Mouse (Mus musculus) midbrain, embryonic 14.5 days (tissue): ENCODE results near the gene Ptges3. TPM values are rescaled to one million over a fixed set of nuclear protein-coding genes. Genes with fewer than 3 reads are reported as not detected.

ENCODE experiments used
- ATAC-seq: fragments of 200-750 bp; cut with Nextera tagmentation; 2 replicates; pipeline ENCODE4 v1.8.0; 2017; ENCODE audit warnings: moderate number of reproducible peaks, moderate library complexity; ENCODE audit not compliant: low FRiP score, low TSS enrichment
- DNase-seq: peaks from one replicate; pipeline ENCODE4 v3.0.0-alpha.2; 2015
- H3K27ac ChIP-seq: fragments of 300-500 bp; sonication (generic); replicated peaks from 2 replicates; pipeline ENCODE4 v1.5.1; 2014; ENCODE audit warnings: mild to moderate bottlenecking, low read depth, low read length, moderate library complexity
- H3K27me3 ChIP-seq: fragments of 300-500 bp; sonication (generic); 2 replicates; pipeline ENCODE4 v1.6.1; 2014; ENCODE audit warnings: low read length, control low read depth, mixed read lengths; ENCODE audit not compliant: control insufficient read depth, insufficient read depth
- H3K36me3 ChIP-seq: fragments of 300-500 bp; sonication (generic); 2 replicates; pipeline ENCODE4 v1.6.1; 2014; ENCODE audit warnings: low read length, control low read depth; ENCODE audit not compliant: control insufficient read depth, insufficient read depth
- H3K4me1 ChIP-seq: fragments of 300-500 bp; sonication (generic); 2 replicates; pipeline ENCODE4 v1.6.1; 2014; ENCODE audit warnings: mild to moderate bottlenecking, antibody characterized with exemption, low read length, control low read depth; ENCODE audit not compliant: control insufficient read depth, insufficient read depth
- H3K4me2 ChIP-seq: fragments of 300-500 bp; sonication (generic); 2 replicates; pipeline ENCODE4 v1.6.1; 2014; ENCODE audit warnings: mild to moderate bottlenecking, low read length, moderate library complexity
- H3K4me3 ChIP-seq: fragments of 300-500 bp; sonication (generic); replicated peaks from 2 replicates; pipeline ENCODE4 v1.5.1; 2014; ENCODE audit warnings: low read depth, low read length
- H3K9ac ChIP-seq: fragments of 300-500 bp; sonication (generic); replicated peaks from 2 replicates; pipeline ENCODE4 v1.6.1; 2014; ENCODE audit warnings: mild to moderate bottlenecking, low read length, moderate library complexity
- H3K9me3 ChIP-seq: fragments of 300-500 bp; sonication (generic); 2 replicates; pipeline ENCODE4 v1.6.1; 2016; ENCODE audit warnings: low read length, control low read depth, mixed read lengths; ENCODE audit not compliant: control insufficient read depth
- WGBS: fragments of 180-500 bp; shearing (Covaris S2); extraction: QIAGEN DNeasy Blood & Tissue Kit; methylation state at CpG from one replicate; pipeline ENCODE4 v1.1.7; 2014; 5-methylcytosine and 5-hydroxymethylcytosine counted together
- polyA plus RNA-seq: library from polyadenylated mRNA; unstranded; fragments of >200 nt; fragmentation: Nextera tagmentation; extraction: Ambion mirVana; gene quantifications from 2 replicates; pipeline ENCODE4 v1.2.1, GENCODE M21; 2014

Ptges3 gene
- polyA plus RNA-seq, 1 experiment from 2014 or later = 443 TPM

DNA sequence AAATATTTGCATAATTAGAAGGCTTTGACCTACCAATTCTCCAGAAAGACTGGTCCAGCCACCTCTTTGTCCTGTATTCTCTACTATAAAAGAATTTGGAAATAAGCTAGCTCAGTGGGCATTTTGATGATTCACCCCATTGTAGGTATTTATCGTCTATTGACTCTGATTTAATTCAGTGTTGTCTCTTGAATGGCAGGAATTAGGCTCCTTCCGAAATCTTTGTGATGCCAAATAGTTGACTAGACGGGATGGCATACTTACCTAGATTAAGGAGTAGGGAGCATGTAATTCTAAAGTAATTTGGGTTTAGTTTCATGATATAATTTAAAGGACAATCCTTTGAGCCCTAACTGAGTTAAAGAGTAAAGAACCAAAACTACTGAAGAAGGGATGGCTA lies 20.8 kb upstream of the Ptges3 start:
- Histone ChIP-seq H3K36me3 (peaks cover 39% of the 10 kb centered on the region), H3K9ac (no peak overlapping the region), H3K4me2 (peak overlapping the region; percentile 96), H3K4me3 (no peak overlapping the region), H3K27me3 (no peaks in the 10 kb centered on the region), H3K9me3 (no peaks in the 10 kb centered on the region), H3K4me1 (peaks cover 17% of the 10 kb centered on the region), H3K27ac (no peak overlapping the region)
- ATAC-seq (no peak), DNase-seq (no peak)
- WGBS = 48% methylated on average over 3 of the region's 3 CpGs

DNA sequence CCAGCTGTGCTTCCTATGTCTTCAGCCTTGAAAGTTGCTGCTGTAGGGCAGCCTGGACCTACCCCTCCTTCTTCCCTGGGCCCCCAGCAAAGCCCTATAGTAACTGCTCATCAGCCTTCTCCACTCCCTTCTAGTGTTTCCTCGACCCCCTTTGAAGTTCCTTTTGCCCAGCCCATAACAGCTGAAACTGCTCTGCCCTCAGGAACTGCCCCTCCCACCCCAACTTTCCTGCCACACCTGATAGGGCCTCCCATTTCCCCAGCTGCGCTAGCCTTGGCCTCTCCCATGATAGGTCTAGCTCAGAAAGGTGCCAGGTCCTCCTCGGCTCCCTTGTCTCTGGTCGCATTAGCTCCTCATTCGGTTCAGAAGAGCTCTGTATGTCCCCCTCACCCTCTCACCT lies 19.6 kb upstream of the Ptges3 start:
- Histone ChIP-seq H3K27me3 (no peaks in the 10 kb centered on the region), H3K9ac (no peak overlapping the region), H3K4me2 (no peak overlapping the region), H3K9me3 (no peaks in the 10 kb centered on the region), H3K4me3 (no peak overlapping the region), H3K27ac (no peak overlapping the region), H3K4me1 (peaks cover 17% of the 10 kb centered on the region), H3K36me3 (peaks cover 52% of the 10 kb centered on the region)
- 77% methylated on average over 5 of the region's 5 CpGs for WGBS
- DNase-seq (no peak), ATAC-seq (no peak)

DNA sequence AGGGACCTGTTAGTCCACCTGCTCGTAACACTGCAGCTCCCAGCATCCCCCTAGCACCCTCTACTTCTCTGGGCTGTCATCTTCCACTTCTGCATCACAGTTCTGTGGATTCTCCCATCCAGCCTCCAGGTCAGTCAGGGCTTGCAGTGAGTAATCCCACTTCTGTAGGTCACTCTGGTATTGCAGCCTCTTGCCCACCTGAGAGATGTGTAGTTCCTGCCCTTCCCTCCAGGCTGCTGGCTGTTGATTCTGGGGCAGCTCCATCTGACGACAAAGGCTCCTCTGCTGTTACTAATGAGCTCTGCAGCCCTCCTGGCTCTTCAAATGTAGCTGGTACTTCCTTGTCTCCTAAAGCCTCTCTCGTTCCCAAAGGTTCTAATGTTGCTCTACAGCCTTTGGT lies 18.9 kb upstream of the Ptges3 start:
- ATAC-seq (no peak), DNase-seq (no peak)
- Histone ChIP-seq H3K4me1 (peaks cover 13% of the 10 kb centered on the region), H3K4me3 (no peak overlapping the region), H3K9ac (no peak overlapping the region), H3K27me3 (no peaks in the 10 kb centered on the region), H3K4me2 (no peak overlapping the region), H3K9me3 (no peaks in the 10 kb centered on the region), H3K27ac (no peak overlapping the region), H3K36me3 (peaks cover 59% of the 10 kb centered on the region)
- WGBS = 72% methylated on average over 3 of the region's 3 CpGs

DNA sequence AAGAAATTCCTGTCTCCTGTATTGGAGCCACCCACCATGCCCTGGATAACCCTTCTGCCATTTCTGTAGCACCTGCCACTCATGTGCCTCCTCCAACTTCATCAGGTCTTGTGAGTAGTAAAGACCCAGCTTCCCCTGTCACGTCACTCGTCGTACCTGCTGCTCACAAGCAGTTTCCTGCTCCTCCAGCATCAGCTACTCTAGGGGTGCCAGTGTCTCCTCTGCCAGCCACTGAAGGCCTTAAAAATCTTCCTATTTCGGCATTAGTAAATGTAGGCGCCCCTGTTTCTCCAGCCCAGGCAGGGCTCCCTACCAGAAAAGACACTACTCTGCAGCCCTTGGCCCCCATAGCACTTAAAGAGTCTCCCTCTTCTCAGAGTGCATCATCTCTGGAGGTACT lies 18.5 kb upstream of the Ptges3 start:
- Histone ChIP-seq H3K27me3 (no peaks in the 10 kb centered on the region), H3K27ac (no peak overlapping the region), H3K9ac (no peak overlapping the region), H3K4me1 (peaks cover 11% of the 10 kb centered on the region), H3K4me3 (no peak overlapping the region), H3K36me3 (peaks cover 62% of the 10 kb centered on the region), H3K4me2 (no peak overlapping the region), H3K9me3 (no peaks in the 10 kb centered on the region)
- 89% methylated on average over 5 of the region's 5 CpGs for WGBS
- ATAC-seq (no peak), DNase-seq (no peak)

DNA sequence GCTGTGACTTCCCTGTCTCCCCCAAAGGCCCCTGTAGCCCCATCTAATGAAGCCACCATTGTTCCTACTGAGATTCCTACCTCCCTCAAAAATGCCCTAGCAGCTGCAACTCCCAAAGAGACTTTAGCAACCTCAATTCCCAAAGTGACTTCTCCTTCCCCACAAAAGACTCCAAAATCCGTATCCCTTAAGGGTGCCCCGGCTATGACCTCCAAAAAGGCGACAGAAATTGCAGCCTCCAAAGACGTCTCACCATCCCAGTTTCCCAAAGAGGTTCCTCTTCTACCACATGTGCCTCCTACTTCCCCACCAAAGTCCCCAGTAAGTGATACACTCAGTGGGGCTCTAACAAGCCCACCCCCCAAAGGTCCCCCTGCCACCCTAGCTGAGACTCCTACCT lies 17.1 kb upstream of the Ptges3 start:
- H3K4me2 ChIP-seq = no peak overlapping the region
- no peaks in the 10 kb centered on the region for H3K9me3 ChIP-seq
- no peak overlapping the region for H3K4me3 ChIP-seq
- H3K27ac ChIP-seq = no peak overlapping the region
- WGBS = 86% methylated on average over 4 of the region's 4 CpGs
- no peaks in the 10 kb centered on the region for H3K27me3 ChIP-seq
- DNase-seq = no peak
- peaks cover 73% of the 10 kb centered on the region for H3K36me3 ChIP-seq
- H3K9ac ChIP-seq = no peak overlapping the region
- ATAC-seq = no peak
- peaks cover 9% of the 10 kb centered on the region for H3K4me1 ChIP-seq

DNA sequence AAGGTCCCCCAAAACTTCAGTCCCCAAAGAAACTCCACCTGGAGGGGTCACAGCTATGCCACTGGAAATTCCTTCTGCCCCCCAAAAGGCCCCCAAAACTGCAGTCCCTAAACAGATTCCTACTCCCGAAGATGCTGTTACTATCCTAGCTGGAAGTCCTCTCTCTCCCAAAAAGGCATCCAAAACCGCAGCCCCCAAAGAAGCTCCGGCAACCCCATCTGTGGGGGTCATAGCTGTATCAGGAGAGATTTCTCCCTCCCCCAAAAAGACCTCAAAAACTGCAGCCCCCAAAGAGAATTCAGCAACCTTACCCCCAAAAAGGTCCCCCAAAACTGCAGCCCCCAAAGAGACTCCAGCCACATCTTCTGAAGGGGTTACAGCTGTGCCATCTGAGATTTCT lies 16.3 kb upstream of the Ptges3 start:
- Histone ChIP-seq H3K9ac (no peak overlapping the region), H3K27ac (no peak overlapping the region), H3K27me3 (no peaks in the 10 kb centered on the region), H3K4me2 (no peak overlapping the region), H3K36me3 (peaks cover 79% of the 10 kb centered on the region), H3K9me3 (no peaks in the 10 kb centered on the region), H3K4me1 (peaks cover under 1% of the 10 kb centered on the region), H3K4me3 (no peak overlapping the region)
- DNase-seq = no peak
- ATAC-seq = no peak
- WGBS = 91% methylated on average over 3 of the region's 3 CpGs

DNA sequence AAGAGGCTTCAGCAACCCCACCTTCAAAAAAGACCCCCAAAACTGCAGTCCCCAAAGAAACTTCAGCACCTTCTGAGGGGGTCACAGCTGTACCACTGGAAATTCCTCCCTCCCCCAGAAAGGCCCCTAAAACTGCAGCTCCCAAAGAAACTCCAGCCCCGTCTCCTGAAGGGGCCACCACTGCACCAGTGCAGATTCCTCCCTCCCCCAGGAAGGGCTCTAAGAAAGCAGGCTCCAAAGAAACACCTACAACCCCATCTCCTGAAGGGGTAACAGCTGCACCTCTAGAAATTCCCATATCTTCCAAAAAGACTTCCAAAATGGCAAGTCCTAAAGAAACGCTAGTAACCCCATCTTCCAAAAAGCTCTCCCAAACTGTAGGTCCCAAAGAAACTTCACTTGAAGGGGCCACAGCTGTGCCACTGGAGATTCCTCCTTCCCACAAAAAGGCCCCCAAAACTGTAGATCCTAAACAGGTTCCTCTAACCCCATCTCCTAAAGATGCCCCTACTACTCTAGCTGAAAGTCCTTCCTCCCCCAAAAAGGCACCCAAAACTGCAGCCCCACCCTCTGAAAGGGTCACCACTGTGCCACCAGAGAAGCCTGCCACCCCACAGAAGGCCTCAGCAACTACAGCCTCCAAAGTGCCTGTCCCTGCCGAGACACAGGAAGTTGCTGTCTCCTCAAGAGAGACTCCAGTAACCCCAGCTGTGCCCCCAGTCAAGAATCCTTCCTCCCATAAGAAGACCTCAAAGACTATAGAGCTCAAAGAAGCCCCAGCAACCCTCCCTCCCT lies 15.5 kb upstream of the Ptges3 start:
- Histone ChIP-seq H3K27ac (no peak overlapping the region), H3K9me3 (no peaks in the 10 kb centered on the region), H3K4me2 (no peak overlapping the region), H3K9ac (no peak overlapping the region), H3K4me1 (no peaks in the 10 kb centered on the region), H3K36me3 (peaks cover 87% of the 10 kb centered on the region), H3K4me3 (no peak overlapping the region), H3K27me3 (no peaks in the 10 kb centered on the region)
- DNase-seq = no peak
- ATAC-seq = no peak
- 80% methylated on average over 3 of the region's 3 CpGs for WGBS

DNA sequence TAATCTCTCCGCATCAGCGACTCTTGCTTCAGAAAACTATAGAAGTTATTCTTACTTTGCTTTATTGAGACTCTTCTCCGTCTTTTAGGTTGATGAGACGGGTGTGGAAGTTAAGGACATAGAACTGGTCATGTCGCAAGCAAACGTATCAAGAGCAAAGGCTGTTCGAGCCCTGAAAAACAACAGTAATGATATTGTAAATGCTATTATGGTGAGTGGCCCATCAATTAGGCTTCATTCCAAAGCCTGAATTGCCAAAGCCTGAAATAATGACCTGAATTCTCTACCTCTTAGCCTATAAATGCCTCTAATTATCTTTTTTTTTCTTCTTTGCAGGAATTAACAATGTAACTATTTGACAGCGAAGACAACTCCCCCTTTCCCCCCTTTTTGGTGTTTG lies 10.6 kb upstream of the Ptges3 start:
- peaks cover 76% of the 10 kb centered on the region for H3K36me3 ChIP-seq
- no peaks in the 10 kb centered on the region for H3K9me3 ChIP-seq
- H3K9ac ChIP-seq = no peak overlapping the region
- no peak overlapping the region for H3K4me2 ChIP-seq
- no peak overlapping the region for H3K27ac ChIP-seq
- DNase-seq (no peak), ATAC-seq (no peak)
- WGBS = 96% methylated on average over 8 of the region's 8 CpGs
- no peaks in the 10 kb centered on the region for H3K4me1 ChIP-seq
- H3K27me3 ChIP-seq = no peaks in the 10 kb centered on the region
- no peak overlapping the region for H3K4me3 ChIP-seq

DNA sequence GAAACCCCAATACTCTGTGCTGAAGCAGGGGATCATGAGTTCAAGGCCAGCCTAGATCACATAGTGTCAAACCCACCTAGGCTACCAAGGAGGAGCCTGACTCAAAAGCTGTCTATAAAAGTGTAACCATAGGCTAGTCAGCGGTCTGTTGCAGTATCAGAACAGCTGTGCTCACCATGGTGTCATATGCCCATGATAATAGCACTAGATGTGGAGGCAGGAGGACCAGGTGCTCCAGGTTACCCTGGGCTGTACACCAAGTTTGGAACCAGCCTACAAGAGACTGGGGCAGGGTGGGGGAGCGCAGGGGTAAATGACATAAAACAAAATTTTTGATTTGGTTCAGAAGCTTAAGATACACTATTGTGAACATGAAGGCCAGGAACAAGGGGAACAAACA lies 9.0 kb upstream of the Ptges3 start:
- H3K9me3 ChIP-seq = no peaks in the 10 kb centered on the region
- DNase-seq (no peak), ATAC-seq (no peak)
- H3K4me3 ChIP-seq = no peak overlapping the region
- H3K36me3 ChIP-seq = peaks cover 60% of the 10 kb centered on the region
- H3K9ac ChIP-seq = no peak overlapping the region
- no peaks in the 10 kb centered on the region for H3K4me1 ChIP-seq
- no peaks in the 10 kb centered on the region for H3K27me3 ChIP-seq
- H3K4me2 ChIP-seq = no peak overlapping the region
- WGBS = 97% methylated on average over 2 of the region's 2 CpGs
- H3K27ac ChIP-seq = no peak overlapping the region
